Mouse (Mus musculus) intestine, embryonic 16.5 days (tissue): Measurements from ENCODE around the gene Spint1. TPM values are rescaled to one million over a fixed set of nuclear protein-coding genes. Genes with fewer than 3 reads are reported as not detected.

Experiments
- ATAC-seq: fragments of 200-750 bp; cut with Nextera tagmentation; 2 replicates; pipeline ENCODE4 v1.8.0; 2017; ENCODE audit warnings: moderate TSS enrichment, moderate library complexity
- H3K27ac ChIP-seq: fragments of 300-500 bp; sonication (generic); 2 replicates; pipeline ENCODE4 v1.5.1; 2014; ENCODE audit warnings: mild to moderate bottlenecking, low read length
- H3K27me3 ChIP-seq: fragments of 300-500 bp; sonication (generic); replicated peaks from 2 replicates; pipeline ENCODE4 v1.6.1; 2014; ENCODE audit warnings: low read length, control low read depth, mixed read lengths; ENCODE audit not compliant: control insufficient read depth, insufficient read depth
- H3K36me3 ChIP-seq: fragments of 300-500 bp; sonication (generic); 2 replicates; pipeline ENCODE4 v1.6.1; 2014; ENCODE audit warnings: low read length, control low read depth; ENCODE audit not compliant: control insufficient read depth, insufficient read depth
- H3K4me1 ChIP-seq: fragments of 300-500 bp; sonication (generic); 2 replicates; pipeline ENCODE4 v1.6.1; 2014; ENCODE audit warnings: low read length, control low read depth, mixed read lengths; ENCODE audit not compliant: control insufficient read depth, insufficient read depth
- H3K4me2 ChIP-seq: fragments of 300-500 bp; sonication (generic); 2 replicates; pipeline ENCODE4 v1.6.1; 2014; ENCODE audit warnings: low read depth, low read length, control low read depth
- H3K4me3 ChIP-seq: fragments of 300-500 bp; sonication (generic); 2 replicates; pipeline ENCODE4 v1.5.1; 2014; ENCODE audit warnings: mild to moderate bottlenecking, low read length
- H3K9ac ChIP-seq: fragments of 300-500 bp; sonication (generic); 2 replicates; pipeline ENCODE4 v1.6.1; 2014; ENCODE audit warnings: low read depth, low read length
- H3K9me3 ChIP-seq: fragments of 300-500 bp; sonication (generic); 2 replicates; pipeline ENCODE4 v1.6.1; 2016; ENCODE audit warnings: low read length, control low read depth; ENCODE audit not compliant: control insufficient read depth
- WGBS: fragments of 180-500 bp; shearing (Covaris S2); extraction: QIAGEN DNeasy Blood & Tissue Kit; methylation state at CpG from one replicate; pipeline ENCODE4 v1.1.7; 2014; 5-methylcytosine and 5-hydroxymethylcytosine counted together
- polyA plus RNA-seq: library from polyadenylated mRNA; unstranded; fragments of >200 nt; fragmentation: Nextera tagmentation; extraction: Ambion mirVana; gene quantifications from 2 replicates; pipeline ENCODE4 v1.2.1, GENCODE M21; 2015

The Spint1 gene
- polyA plus RNA-seq, 1 experiment from 2014 or later = 114 TPM

- Histone ChIP-seq H3K9me3 (no peaks in the 10 kb centered on the region), H3K9ac (no peak overlapping the region), H3K4me1 (0 out of 2 replicates have a peak, but pooled peaks cover 3% of the 10 kb centered on the region), H3K27ac (no peak overlapping the region), H3K36me3 (no peaks in the 10 kb centered on the region), H3K27me3 (no peaks in the 10 kb centered on the region), H3K4me3 (no peak overlapping the region), H3K4me2 (no peak overlapping the region)
- ATAC-seq = no peak
- 88% methylated on average over 23 of the region's 23 CpGs for WGBS
These were observed 40.6 kb downstream of the Spint1 start for GRCm38 (mm10) chr2:119277810-119278209.

GRCm38 (mm10) chr2:119281899-119282565, 44.9 kb downstream of the Spint1 start:
- no peak for ATAC-seq
- Histone ChIP-seq H3K27ac (no peak overlapping the region), H3K9ac (no peak overlapping the region), H3K4me3 (no peak overlapping the region), H3K4me2 (no peak overlapping the region), H3K27me3 (no peaks in the 10 kb centered on the region), H3K4me1 (no peaks in the 10 kb centered on the region), H3K36me3 (no peaks in the 10 kb centered on the region), H3K9me3 (no peaks in the 10 kb centered on the region)
- WGBS = 67% methylated on average over 7 of the region's 7 CpGs

DNA sequence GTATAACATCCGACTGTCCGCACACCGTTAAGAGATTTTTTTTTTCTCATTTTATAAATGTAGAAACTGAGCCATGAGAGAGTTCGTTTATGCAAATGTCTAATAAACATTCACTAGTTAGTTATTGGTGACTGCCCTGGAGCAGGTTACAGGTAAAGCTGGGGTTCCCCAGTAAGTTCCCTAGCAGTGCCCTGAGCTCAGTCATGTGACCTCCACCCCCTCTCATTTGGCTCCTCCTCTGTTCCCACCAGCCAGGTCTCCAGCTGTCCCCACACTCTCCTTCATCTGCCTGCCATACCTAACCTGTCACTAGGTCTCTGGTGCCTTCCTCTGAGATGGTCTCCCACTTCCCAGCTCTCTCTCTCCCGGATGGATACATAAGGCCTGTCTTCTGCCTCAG, 50.2 kb downstream of the Spint1 start:
- no peak for ATAC-seq
- no peak overlapping the region for H3K9ac ChIP-seq
- WGBS = 89% methylated on average over 5 of the region's 5 CpGs
- H3K36me3 ChIP-seq = 0 out of 2 replicates have a peak, but pooled peaks cover 1% of the 10 kb centered on the region
- no peak overlapping the region for H3K27ac ChIP-seq
- H3K4me1 ChIP-seq = peaks cover 4% of the 10 kb centered on the region; the same call in 1 of the 2 replicates
- no peaks in the 10 kb centered on the region for H3K27me3 ChIP-seq
- H3K4me2 ChIP-seq = no peak overlapping the region
- H3K9me3 ChIP-seq = no peaks in the 10 kb centered on the region
- no peak overlapping the region for H3K4me3 ChIP-seq

GRCm38 (mm10) chr2:119288270-119288882, 51.2 kb downstream of the Spint1 start, which contains the start of gene Vps18:
Gene Vps18 (plus strand): TSS chr2:119288740.
- Histone ChIP-seq H3K4me3 (peak within 1 kb of the TSS; percentile 78), H3K4me1 (peaks cover 4% of the 10 kb centered on the region; the same call in 1 of the 2 replicates), H3K9me3 (no peaks in the 10 kb centered on the region), H3K27ac (peak within 1 kb of the TSS; percentile 85), H3K36me3 (peaks cover 11% of the 10 kb centered on the region), H3K27me3 (no peaks in the 10 kb centered on the region), H3K4me2 (peak within 1 kb of the TSS; percentile 84), H3K9ac (peak within 1 kb of the TSS; percentile 83)
- under 1% methylated on average over 31 of the region's 31 CpGs for WGBS
- peak; percentile 94 for ATAC-seq

DNA sequence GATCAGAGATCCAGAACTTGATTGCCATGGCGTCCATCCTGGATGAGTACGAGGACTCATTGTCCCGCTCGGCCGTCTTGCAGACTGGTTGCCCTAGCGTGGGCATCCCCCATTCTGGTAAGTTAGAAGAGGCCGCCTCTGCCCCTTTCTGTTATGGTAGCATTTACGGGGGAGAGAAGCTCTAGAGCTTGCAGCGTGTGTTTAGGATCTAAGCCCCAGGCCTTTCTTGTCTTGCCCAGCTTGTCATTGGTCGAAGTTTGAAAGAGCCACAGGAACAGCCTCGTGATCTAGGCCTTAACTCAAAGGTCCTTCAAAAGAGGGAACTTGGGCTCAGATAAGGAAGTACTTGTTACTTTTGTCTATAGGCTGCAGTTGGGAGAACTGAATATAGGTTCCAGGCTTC, 51.9 kb downstream of the Spint1 start:
- peak overlapping the region; percentile 85 for H3K27ac ChIP-seq
- no peaks in the 10 kb centered on the region for H3K27me3 ChIP-seq
- peak overlapping the region; percentile 83 for H3K9ac ChIP-seq
- peaks cover 18% of the 10 kb centered on the region for H3K36me3 ChIP-seq
- no peaks in the 10 kb centered on the region for H3K9me3 ChIP-seq
- WGBS = under 1% methylated on average over 11 of the region's 11 CpGs
- peak overlapping the region; percentile 78 for H3K4me3 ChIP-seq
- ATAC-seq = peak; percentile 23
- H3K4me2 ChIP-seq = peak overlapping the region; percentile 84
- H3K4me1 ChIP-seq = peaks cover 4% of the 10 kb centered on the region; the same call in 1 of the 2 replicates

- Histone ChIP-seq H3K4me2 (no peak overlapping the region), H3K9me3 (no peaks in the 10 kb centered on the region), H3K36me3 (peaks cover 25% of the 10 kb centered on the region), H3K4me3 (no peak overlapping the region), H3K9ac (no peak overlapping the region), H3K4me1 (peaks cover 4% of the 10 kb centered on the region), H3K27ac (no peak overlapping the region), H3K27me3 (no peaks in the 10 kb centered on the region)
- ATAC-seq = no peak
- 87% methylated on average over 5 of the region's 5 CpGs for WGBS
These were observed 55.1 kb downstream of the Spint1 start for GRCm38 (mm10) chr2:119292281-119292680.

DNA sequence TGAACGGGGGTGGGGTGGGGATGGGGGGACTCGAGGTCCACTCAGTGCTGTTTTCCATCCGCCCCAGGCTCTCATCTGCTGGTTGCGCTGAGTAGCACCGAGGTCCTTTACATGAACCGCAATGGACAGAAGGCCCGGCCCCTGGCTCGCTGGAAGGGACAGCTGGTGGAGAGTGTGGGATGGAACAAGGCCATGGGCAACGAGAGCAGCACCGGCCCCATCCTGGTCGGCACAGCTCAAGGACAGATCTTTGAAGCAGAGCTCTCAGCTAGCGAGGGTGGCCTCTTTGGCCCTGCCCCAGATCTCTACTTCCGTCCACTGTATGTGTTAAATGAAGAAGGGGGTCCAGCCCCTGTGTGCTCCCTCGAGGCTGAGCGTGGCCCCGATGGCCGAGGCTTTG, 55.7 kb downstream of the Spint1 start:
- Histone ChIP-seq H3K27me3 (no peaks in the 10 kb centered on the region), H3K4me2 (no peak overlapping the region), H3K4me1 (peaks cover 4% of the 10 kb centered on the region), H3K9me3 (no peaks in the 10 kb centered on the region), H3K4me3 (no peak overlapping the region), H3K36me3 (peaks cover 31% of the 10 kb centered on the region), H3K9ac (no peak overlapping the region), H3K27ac (no peak overlapping the region)
- 93% methylated on average over 17 of the region's 17 CpGs for WGBS
- no peak for ATAC-seq

GRCm38 (mm10) chr2:119293311-119293710, 56.1 kb downstream of the Spint1 start:
- H3K27ac ChIP-seq = no peak overlapping the region
- peaks cover 4% of the 10 kb centered on the region for H3K4me1 ChIP-seq
- H3K36me3 ChIP-seq = peaks cover 31% of the 10 kb centered on the region
- no peak overlapping the region for H3K4me2 ChIP-seq
- WGBS = 93% methylated on average over 17 of the region's 17 CpGs
- no peaks in the 10 kb centered on the region for H3K27me3 ChIP-seq
- H3K9ac ChIP-seq = no peak overlapping the region
- ATAC-seq = no peak
- H3K4me3 ChIP-seq = no peak overlapping the region
- H3K9me3 ChIP-seq = no peaks in the 10 kb centered on the region

DNA sequence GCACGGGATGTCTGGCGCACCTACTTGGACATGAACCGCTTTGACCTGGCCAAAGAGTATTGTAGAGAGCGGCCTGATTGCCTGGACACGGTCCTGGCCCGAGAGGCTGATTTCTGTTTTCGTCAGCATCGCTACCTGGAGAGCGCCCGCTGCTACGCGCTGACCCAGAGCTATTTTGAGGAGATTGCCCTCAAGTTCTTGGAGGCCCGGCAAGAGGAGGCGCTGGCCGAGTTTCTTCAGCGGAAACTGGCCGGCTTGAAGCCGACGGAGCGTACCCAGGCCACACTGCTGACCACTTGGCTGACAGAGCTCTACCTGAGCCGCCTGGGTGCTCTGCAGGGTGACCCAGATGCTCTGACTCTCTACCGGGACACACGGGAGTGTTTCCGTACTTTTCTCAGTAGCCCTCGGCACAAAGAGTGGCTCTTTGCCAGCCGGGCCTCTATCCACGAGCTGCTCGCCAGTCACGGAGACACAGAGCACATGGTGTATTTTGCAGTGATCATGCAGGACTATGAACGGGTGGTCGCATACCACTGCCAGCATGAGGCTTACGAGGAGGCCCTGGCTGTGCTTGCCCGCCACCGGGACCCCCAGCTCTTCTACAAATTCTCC, 56.7 kb downstream of the Spint1 start:
- WGBS = 94% methylated on average over 34 of the region's 34 CpGs
- H3K4me3 ChIP-seq = no peak overlapping the region
- no peaks in the 10 kb centered on the region for H3K9me3 ChIP-seq
- ATAC-seq = no peak
- H3K9ac ChIP-seq = no peak overlapping the region
- no peak overlapping the region for H3K4me2 ChIP-seq
- H3K27me3 ChIP-seq = no peaks in the 10 kb centered on the region
- H3K4me1 ChIP-seq = peaks cover 9% of the 10 kb centered on the region
- H3K27ac ChIP-seq = no peak overlapping the region
- H3K36me3 ChIP-seq = peaks cover 34% of the 10 kb centered on the region
